Mouse (Mus musculus): ENCODE measurements around the gene Cfap20. TPM values are rescaled to one million over a fixed set of nuclear protein-coding genes. Genes with fewer than 3 reads are reported as not detected.

Gene Cfap20
- polyA plus RNA-seq, 1 experiment from 2014 or later, result 128 TPM

Other genes starting within 250 kb of the Cfap20 start
- 19.1 and 20.7 TPM in 2 replicates for gene Kifc3, start 232.1 kb downstream of the Cfap20 start, polyA plus RNA-seq (2015; fragmentation: Nextera tagmentation; extraction: Ambion mirVana)
- 0.47 and 0.87 TPM in 2 replicates for gene Cngb1, start 128.3 kb downstream of the Cfap20 start, polyA plus RNA-seq (2015; fragmentation: Nextera tagmentation; extraction: Ambion mirVana)
- 0.74 TPM in 1 of 2 replicates, not detected in the other for gene Tepp, start 124.3 kb downstream of the Cfap20 start, polyA plus RNA-seq (2015; fragmentation: Nextera tagmentation; extraction: Ambion mirVana)
- 8.7 and 9.0 TPM in 2 replicates for gene Zfp319, start 102.9 kb downstream of the Cfap20 start, polyA plus RNA-seq (2015; fragmentation: Nextera tagmentation; extraction: Ambion mirVana)
- 41.0 and 44.5 TPM in 2 replicates for gene Usb1, start 102.6 kb downstream of the Cfap20 start, polyA plus RNA-seq (2015; fragmentation: Nextera tagmentation; extraction: Ambion mirVana)
- 7.8 and 8.1 TPM in 2 replicates for gene Mmp15, start 82.6 kb downstream of the Cfap20 start, polyA plus RNA-seq (2015; fragmentation: Nextera tagmentation; extraction: Ambion mirVana)
- 11.1 and 11.8 TPM in 2 replicates for gene Csnk2a2, start 55.2 kb upstream of the Cfap20 start, polyA plus RNA-seq (2015; fragmentation: Nextera tagmentation; extraction: Ambion mirVana)
- gene Ccdc113, start 99.2 kb upstream of the Cfap20 start, polyA plus RNA-seq (2015; fragmentation: Nextera tagmentation; extraction: Ambion mirVana), result 0.52 and 0.89 TPM in 2 replicates
- gene Prss54, start 141.5 kb upstream of the Cfap20 start, polyA plus RNA-seq (2015; fragmentation: Nextera tagmentation; extraction: Ambion mirVana), result not detected in 2 replicates
- 17.7 and 18.5 TPM in 2 replicates for gene Gins3, start 198.6 kb upstream of the Cfap20 start, polyA plus RNA-seq (2015; fragmentation: Nextera tagmentation; extraction: Ambion mirVana)
- gene Ndrg4, start 242.1 kb upstream of the Cfap20 start, polyA plus RNA-seq (2015; fragmentation: Nextera tagmentation; extraction: Ambion mirVana), result 22.6 and 27.5 TPM in 2 replicates

Data from limb, embryonic 15.5 days (tissue).